Mouse (Mus musculus) kidney, adult 2 months (tissue): ENCODE measurements around the gene Kyat1. TPM values are rescaled to one million over a fixed set of nuclear protein-coding genes. Genes with fewer than 3 reads are reported as not detected.

ENCODE experiments used
- DNase-seq: peaks from one replicate; pipeline ENCODE4 v3.0.0; 2021
- H3K27ac ChIP-seq: fragments of 200-500 bp; 2 replicates; pipeline ENCODE4 v1.5.1; 2012; ENCODE audit warnings: low read depth, low read length, control low read depth, inconsistent platforms; ENCODE audit not compliant: insufficient read depth
- H3K27me3 ChIP-seq: fragments of 200-500 bp; replicated peaks from 2 replicates; pipeline ENCODE4 v1.6.1; 2012; ENCODE audit warnings: mild to moderate bottlenecking, moderate library complexity, low read length, inconsistent platforms; ENCODE audit not compliant: control insufficient read depth, insufficient read depth
- H3K36me3 ChIP-seq: fragments of 200-500 bp; 2 replicates; pipeline ENCODE4 v1.6.1; 2012; ENCODE audit warnings: mild to moderate bottlenecking, moderate library complexity, low read length, inconsistent platforms; ENCODE audit not compliant: control insufficient read depth, insufficient read depth
- H3K4me1 ChIP-seq: fragments of 200-500 bp; 2 replicates; pipeline ENCODE4 v1.6.1; 2011; ENCODE audit warnings: low read length; ENCODE audit not compliant: control insufficient read depth, insufficient read depth
- H3K4me3 ChIP-seq: fragments of 200-500 bp; 2 replicates; pipeline ENCODE4 v1.5.1; 2011; ENCODE audit warnings: mild to moderate bottlenecking, low read depth, low read length, control low read depth; ENCODE audit not compliant: insufficient read depth
- CTCF ChIP-seq: fragments of 200-500 bp; conservative IDR thresholded peaks from 2 replicates; pipeline ENCODE4 v1.5.1; 2011; ENCODE audit warnings: low read depth, mild to moderate bottlenecking, control low read depth, low read length, moderate library complexity, mixed read lengths; ENCODE audit not compliant: insufficient read depth, insufficient read length
- POLR2A ChIP-seq: fragments of 200-500 bp; IDR thresholded peaks from one replicate; pipeline ENCODE4 v1.6.1; 2011; ENCODE audit warnings: low read depth, low read length, control low read depth
- WGBS: fragments of 180-500 bp; shearing (Covaris S2); methylation state at CpG from one replicate; pipeline ENCODE4 v1.1.7; 2018; 5-methylcytosine and 5-hydroxymethylcytosine counted together
- polyA plus RNA-seq: library from polyadenylated mRNA; depleted of rRNA; stranded (reverse); fragments of >200 nt; gene quantifications from 2 replicates; pipeline ENCODE4 v1.2.3, GENCODE M21; 2012

Gene Kyat1
- polyA plus RNA-seq, 1 experiment = 71.6 TPM

DNA sequence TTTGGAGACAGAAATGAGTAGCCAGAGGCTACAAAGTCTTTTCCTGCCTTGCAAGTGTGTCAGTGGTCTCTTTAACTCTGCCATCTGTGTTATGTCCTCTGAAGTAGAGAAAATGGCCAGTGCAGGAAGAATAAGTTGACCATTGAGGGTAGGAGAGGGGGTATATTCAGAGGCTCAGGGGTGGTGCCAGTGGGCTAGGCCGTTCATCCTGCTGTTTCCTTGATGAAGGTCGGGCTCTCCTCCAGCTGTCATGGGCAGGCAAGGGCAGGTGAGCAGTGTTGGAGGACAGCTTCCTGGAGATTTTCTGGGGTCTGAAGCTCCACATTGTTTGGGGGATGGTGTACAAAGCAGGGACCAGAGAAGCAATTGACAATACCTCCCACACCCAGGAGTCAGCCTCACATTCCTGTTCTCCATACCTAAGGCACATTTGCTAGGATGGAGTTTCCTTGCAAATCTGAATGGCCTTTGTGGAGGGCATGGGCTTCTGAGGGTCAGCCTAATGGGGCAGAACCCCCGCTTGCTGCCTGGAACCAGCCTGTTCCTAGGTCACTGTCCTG, 33.3 kb upstream of the Kyat1 start:
- 29% methylated on average over 3 of the region's 3 CpGs for WGBS
- H3K4me3 ChIP-seq = peak overlapping the region; percentile 93
- TF ChIP-seq CTCF = no peak
- TF ChIP-seq POLR2A = no peak
- no peaks in the 10 kb centered on the region for H3K27me3 ChIP-seq
- H3K27ac ChIP-seq = peak overlapping the region; percentile 94
- DNase-seq = no peak
- H3K4me1 ChIP-seq = peaks cover 23% of the 10 kb centered on the region
- H3K36me3 ChIP-seq = 0 out of 2 replicates have a peak, but pooled peaks cover 2% of the 10 kb centered on the region

DNA sequence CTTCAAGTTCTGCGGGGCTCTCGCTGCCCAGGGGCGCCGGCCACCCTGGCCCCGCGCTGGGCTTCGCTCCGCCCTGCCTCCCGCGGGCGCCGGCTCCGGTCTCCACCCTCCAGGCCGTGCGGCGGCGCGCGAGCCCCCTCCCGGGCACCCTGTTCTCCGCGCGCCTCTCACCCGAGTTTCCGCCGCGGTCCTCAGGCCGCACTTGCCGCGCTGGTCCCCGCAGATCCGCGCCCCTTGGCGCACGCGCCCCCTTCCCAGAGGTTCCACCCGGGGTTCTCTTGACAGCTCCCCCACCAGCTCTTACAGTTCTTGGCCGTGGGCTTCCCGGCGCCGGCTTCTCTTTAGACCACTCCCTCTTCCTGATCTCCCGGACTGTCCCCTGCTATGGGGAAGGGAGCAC, 32.2 kb upstream of the Kyat1 start:
- WGBS = under 1% methylated on average over 41 of the region's 42 CpGs
- TF ChIP-seq POLR2A (no peak), CTCF (no peak)
- Histone ChIP-seq H3K36me3 (0 out of 2 replicates have a peak, but pooled peaks cover 2% of the 10 kb centered on the region), H3K4me1 (peaks cover 17% of the 10 kb centered on the region; the same call in 1 of the 2 replicates), H3K27ac (peak overlapping the region; percentile 94), H3K4me3 (peak overlapping the region; percentile 93), H3K27me3 (no peaks in the 10 kb centered on the region)
- DNase-seq = peak; percentile 83

DNA sequence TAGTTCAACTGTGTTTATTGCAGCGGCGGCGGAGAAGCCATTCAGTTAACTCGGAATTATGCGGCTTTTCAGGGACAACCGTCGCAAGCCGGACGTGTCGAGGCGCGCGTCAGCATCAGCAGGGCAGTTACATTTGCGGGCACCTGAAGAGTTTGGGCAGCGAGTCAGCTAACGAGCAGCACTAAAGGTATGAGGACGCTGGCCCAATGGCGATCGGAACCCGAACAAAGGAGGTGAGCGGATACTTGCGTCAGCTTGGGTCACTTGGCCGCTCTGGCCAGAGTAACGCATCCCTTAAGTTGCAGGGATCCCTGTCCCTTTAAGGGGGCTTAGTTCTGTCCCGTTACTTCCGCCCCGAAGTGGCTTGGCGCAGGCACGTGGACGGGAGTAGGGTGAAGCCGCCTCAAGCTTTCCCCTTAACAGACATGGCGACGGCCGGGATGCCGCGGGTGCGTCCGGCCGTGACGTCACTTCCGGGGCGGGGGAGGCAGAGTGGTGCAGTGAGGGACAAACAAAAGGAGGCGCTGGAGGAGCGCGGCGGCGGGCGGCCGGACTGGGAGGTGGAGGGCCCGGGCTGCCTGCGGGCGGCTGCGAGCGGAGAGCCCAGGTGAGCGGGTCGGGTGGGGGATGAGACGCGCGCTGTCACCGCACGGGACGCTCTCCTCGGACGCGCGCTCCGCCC, 31.7 kb upstream of the Kyat1 start, which contains the start of gene Lrrc8a:
Gene Lrrc8a (plus strand): TSS at position 517 of the 682 bp plus-strand sequence.
- Histone ChIP-seq H3K36me3 (0 out of 2 replicates have a peak, but pooled peaks cover 2% of the 10 kb centered on the region), H3K27me3 (no peaks in the 10 kb centered on the region), H3K27ac (peak within 1 kb of the TSS; percentile 94), H3K4me1 (peaks cover 17% of the 10 kb centered on the region; the same call in 1 of the 2 replicates), H3K4me3 (peak within 1 kb of the TSS; percentile 93)
- peak; percentile 32; the same call in 1 of the 2 replicates for TF ChIP-seq CTCF
- no peak for TF ChIP-seq POLR2A
- peak; percentile 100 for DNase-seq
- under 1% methylated on average over 67 of the region's 67 CpGs for WGBS

DNA sequence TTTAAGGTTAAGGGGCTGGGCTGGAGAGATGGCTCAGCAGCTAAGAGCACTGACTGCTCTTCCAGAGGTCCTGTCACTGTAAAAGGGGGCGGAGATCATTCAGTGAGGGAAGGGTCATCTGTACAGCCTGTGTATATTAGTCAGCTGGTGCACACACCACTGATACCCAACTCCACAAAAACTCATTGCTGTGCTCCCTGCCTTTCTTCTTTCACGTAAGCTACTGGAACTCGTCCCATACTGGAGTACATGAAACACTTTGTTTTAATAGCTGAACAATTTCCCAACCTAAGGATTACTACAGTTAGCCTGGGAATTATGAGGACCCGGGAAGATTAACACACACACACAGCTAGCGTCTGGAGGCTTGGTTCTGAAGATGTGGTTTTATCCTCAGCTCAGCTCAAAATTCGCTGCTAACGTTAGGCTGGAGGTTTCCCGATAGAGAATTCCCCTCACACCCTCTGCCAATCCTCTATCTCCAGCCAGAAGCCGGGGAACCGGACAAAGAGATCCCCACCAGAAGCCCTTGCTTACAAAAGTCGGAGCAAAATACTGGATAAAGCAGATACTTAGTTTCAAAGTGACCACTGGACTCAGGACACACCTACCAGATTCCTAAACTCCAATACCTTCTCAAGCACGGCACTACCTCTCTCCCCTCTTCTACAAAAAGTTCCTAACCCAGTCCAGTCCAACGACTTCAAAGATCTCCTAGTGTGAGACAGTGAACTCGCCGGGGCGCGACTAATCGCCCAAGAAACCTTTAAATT, 31.0 kb upstream of the Kyat1 start:
- H3K4me3 ChIP-seq = peak overlapping the region; percentile 70
- TF ChIP-seq POLR2A (no peak), CTCF (no peak)
- peak overlapping the region; percentile 74 for H3K27ac ChIP-seq
- peaks cover 17% of the 10 kb centered on the region; the same call in 1 of the 2 replicates for H3K4me1 ChIP-seq
- H3K27me3 ChIP-seq = no peaks in the 10 kb centered on the region
- 2% methylated on average over 18 of the region's 18 CpGs for WGBS
- 0 out of 2 replicates have a peak, but pooled peaks cover 2% of the 10 kb centered on the region for H3K36me3 ChIP-seq
- DNase-seq = no peak

DNA sequence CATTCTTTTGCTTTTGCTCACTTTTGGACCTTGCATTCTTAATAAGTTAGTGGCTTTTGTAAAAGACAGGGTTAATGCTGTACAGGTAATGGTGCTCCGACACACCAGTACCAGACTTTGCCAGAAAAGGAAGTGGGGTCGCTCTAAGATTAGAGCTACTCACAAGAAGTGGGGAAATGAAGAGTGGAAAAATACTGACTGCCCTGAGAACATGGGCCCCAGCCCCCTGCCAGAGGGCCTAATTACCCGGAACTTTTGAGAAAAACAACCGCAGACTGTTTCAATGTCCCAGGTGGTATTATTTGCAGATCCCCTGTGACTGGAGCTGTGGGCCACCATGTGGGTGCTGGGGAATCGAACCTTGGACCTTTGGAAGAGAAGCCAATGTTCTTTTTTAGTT, 29.9 kb upstream of the Kyat1 start:
- TF ChIP-seq POLR2A (no peak), CTCF (no peak)
- Histone ChIP-seq H3K4me3 (no peak overlapping the region), H3K36me3 (no peaks in the 10 kb centered on the region), H3K4me1 (peaks cover 17% of the 10 kb centered on the region; the same call in 1 of the 2 replicates), H3K27me3 (no peaks in the 10 kb centered on the region), H3K27ac (no peak overlapping the region)
- DNase-seq = no peak
- 42% methylated on average over 5 of the region's 5 CpGs for WGBS

DNA sequence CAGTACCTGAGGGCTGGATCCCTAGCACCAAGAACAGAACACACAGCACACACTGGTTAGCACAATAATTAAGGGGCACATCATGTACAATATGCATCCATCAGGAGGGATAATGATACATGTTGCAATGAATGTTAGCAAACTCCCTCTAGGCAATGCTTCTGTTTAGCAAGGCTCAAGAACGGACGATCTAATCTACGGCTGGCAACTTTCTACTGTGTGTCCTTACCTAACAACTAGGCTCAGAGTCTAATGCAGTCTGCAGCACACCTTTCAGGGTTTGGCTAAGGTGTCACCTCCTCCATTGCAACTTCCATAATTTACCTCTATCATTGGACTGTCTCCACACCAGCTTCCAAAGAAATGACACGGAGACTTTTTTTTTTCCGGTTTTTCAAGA, 10.6 kb upstream of the Kyat1 start:
- no peak for TF ChIP-seq CTCF
- TF ChIP-seq POLR2A = no peak
- H3K4me3 ChIP-seq = no peak overlapping the region
- H3K27ac ChIP-seq = no peak overlapping the region
- no peaks in the 10 kb centered on the region for H3K27me3 ChIP-seq
- no peaks in the 10 kb centered on the region for H3K36me3 ChIP-seq
- DNase-seq = no peak
- peaks cover 3% of the 10 kb centered on the region; the same call in 1 of the 2 replicates for H3K4me1 ChIP-seq
- WGBS = 91% methylated on average over 5 of the region's 5 CpGs

DNA sequence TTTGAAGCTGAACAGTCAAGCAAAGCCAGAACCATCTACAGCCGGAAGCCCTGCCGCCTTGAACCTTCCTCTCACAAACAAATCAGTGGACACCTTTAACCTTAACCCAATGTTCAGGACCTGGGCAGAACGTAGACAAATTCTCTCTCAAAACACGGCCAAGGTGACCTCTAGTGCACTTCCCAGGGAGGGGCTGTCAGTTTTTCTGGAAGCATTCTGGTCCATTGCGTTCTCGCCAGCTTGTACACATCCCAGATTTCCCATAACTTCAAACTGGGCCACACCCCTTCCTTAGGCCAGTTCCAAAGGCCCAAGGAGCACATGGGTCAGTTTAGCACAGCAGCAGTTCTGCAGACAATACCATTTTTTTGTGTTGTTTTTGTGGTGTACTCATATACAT, 9.8 kb upstream of the Kyat1 start:
- Histone ChIP-seq H3K4me1 (peaks cover 3% of the 10 kb centered on the region; the same call in 1 of the 2 replicates), H3K4me3 (no peak overlapping the region), H3K36me3 (no peaks in the 10 kb centered on the region), H3K27me3 (no peaks in the 10 kb centered on the region), H3K27ac (no peak overlapping the region)
- TF ChIP-seq CTCF = no peak
- no peak for TF ChIP-seq POLR2A
- 38% methylated on average over 6 of the region's 6 CpGs for WGBS
- peak; percentile 52 for DNase-seq
